Mouse (Mus musculus) hindbrain, embryonic 14.5 days (tissue): ENCODE results near the gene Dnajc5. TPM values are rescaled to one million over a fixed set of nuclear protein-coding genes. Genes with fewer than 3 reads are reported as not detected.

ENCODE experiments used
- ATAC-seq: fragments of 200-750 bp; cut with Nextera tagmentation; 2 replicates; pipeline ENCODE4 v1.8.0; 2017; ENCODE audit warnings: moderate number of reproducible peaks, mild to moderate bottlenecking, moderate TSS enrichment, moderate library complexity; ENCODE audit not compliant: low FRiP score
- DNase-seq: peaks from one replicate; pipeline ENCODE4 v3.0.0-alpha.2; 2015; ENCODE audit warnings: low spot score
- H3K27ac ChIP-seq: fragments of 300-500 bp; sonication (generic); 2 replicates; pipeline ENCODE4 v1.5.1; 2014; ENCODE audit warnings: mild to moderate bottlenecking, moderate library complexity
- H3K27me3 ChIP-seq: fragments of 300-500 bp; sonication (generic); 2 replicates; pipeline ENCODE4 v1.6.1; 2014; ENCODE audit warnings: mild to moderate bottlenecking, low read length, mixed read lengths; ENCODE audit not compliant: control insufficient read depth, insufficient read depth
- H3K36me3 ChIP-seq: fragments of 300-500 bp; sonication (generic); replicated peaks from 2 replicates; pipeline ENCODE4 v1.6.1; 2014; ENCODE audit not compliant: control insufficient read depth, insufficient read depth
- H3K4me1 ChIP-seq: fragments of 300-500 bp; sonication (generic); replicated peaks from 2 replicates; pipeline ENCODE4 v1.6.1; 2014; ENCODE audit warnings: antibody characterized with exemption, low read length, mixed read lengths; ENCODE audit not compliant: control insufficient read depth, insufficient read depth
- H3K4me2 ChIP-seq: fragments of 300-500 bp; sonication (generic); replicated peaks from 2 replicates; pipeline ENCODE4 v1.6.1; 2014; ENCODE audit warnings: mild to moderate bottlenecking, moderate library complexity
- H3K4me3 ChIP-seq: fragments of 300-500 bp; sonication (generic); replicated peaks from 2 replicates; pipeline ENCODE4 v1.5.1; 2014; ENCODE audit warnings: mild to moderate bottlenecking, low read length
- H3K9ac ChIP-seq: fragments of 300-500 bp; sonication (generic); 2 replicates; pipeline ENCODE4 v1.6.1; 2014
- H3K9me3 ChIP-seq: fragments of 300-500 bp; sonication (generic); 2 replicates; pipeline ENCODE4 v1.6.1; 2016; ENCODE audit warnings: low read length; ENCODE audit not compliant: control insufficient read depth
- WGBS: fragments of 180-500 bp; shearing (Covaris S2); extraction: QIAGEN DNeasy Blood & Tissue Kit; methylation state at CpG from one replicate; pipeline ENCODE4 v1.1.7; 2014; 5-methylcytosine and 5-hydroxymethylcytosine counted together
- polyA plus RNA-seq: library from polyadenylated mRNA; unstranded; fragments of >200 nt; fragmentation: Nextera tagmentation; extraction: Ambion mirVana; gene quantifications from 2 replicates; pipeline ENCODE4 v1.2.1, GENCODE M21; 2014

The Dnajc5 gene
- polyA plus RNA-seq, 1 experiment from 2014 or later = 234 TPM

DNA sequence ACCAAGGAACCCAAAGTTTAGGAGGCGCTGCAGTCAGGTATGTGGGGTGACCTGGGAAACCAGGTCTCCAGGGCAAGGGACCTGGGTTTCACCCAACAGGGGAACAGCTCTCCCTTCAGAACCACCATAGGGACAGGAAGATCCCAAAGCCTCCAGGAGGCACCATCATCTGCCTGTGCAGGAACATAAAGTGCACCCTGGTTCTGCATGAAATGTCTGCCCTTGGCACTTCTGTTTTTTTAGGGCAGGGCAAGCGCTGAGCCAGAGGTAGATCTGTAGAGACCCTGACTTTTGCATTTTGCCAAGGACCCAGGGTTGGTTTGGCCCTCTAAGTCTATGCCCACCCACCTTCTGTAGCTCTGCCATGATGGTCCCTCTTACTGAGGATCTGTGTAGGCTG lies 62.1 kb downstream of the Dnajc5 start:
- H3K9me3 ChIP-seq = no peaks in the 10 kb centered on the region
- H3K36me3 ChIP-seq = peaks cover 43% of the 10 kb centered on the region
- H3K27me3 ChIP-seq = no peaks in the 10 kb centered on the region
- DNase-seq (no peak), ATAC-seq (no peak)
- peak overlapping the region; percentile 84; the same call in 1 of the 2 replicates for H3K9ac ChIP-seq
- 77% methylated on average over 2 of the region's 2 CpGs for WGBS
- H3K27ac ChIP-seq = no peak overlapping the region
- peak overlapping the region; percentile 66; the same call in 1 of the 2 replicates for H3K4me3 ChIP-seq
- H3K4me2 ChIP-seq = peak overlapping the region; percentile 82
- peaks cover 20% of the 10 kb centered on the region for H3K4me1 ChIP-seq

DNA sequence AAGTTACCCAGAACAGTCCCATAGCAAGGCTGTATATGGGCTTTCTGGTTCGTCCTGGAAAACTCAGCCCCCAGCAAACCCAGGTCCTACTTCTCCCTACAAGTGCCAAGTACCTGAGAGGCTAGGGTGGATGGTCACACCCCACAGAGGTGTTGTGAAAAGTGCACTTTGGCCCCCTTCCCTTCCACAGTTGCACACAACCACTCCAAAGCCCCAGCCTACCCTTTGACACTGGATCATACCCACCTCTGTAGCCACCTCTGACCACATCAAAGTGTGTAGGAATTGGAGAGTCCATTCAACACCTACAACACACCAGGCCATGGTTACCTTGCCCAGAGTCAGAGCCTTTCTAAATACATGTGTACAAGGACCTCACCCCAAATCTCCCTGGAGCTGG lies 62.7 kb downstream of the Dnajc5 start:
- H3K36me3 ChIP-seq = peaks cover 49% of the 10 kb centered on the region
- 94% methylated on average over 1 of the region's 1 CpGs for WGBS
- no peak overlapping the region for H3K27ac ChIP-seq
- H3K4me3 ChIP-seq = no peak overlapping the region
- H3K27me3 ChIP-seq = no peaks in the 10 kb centered on the region
- H3K9ac ChIP-seq = no peak overlapping the region
- no peaks in the 10 kb centered on the region for H3K9me3 ChIP-seq
- ATAC-seq = no peak
- no peak for DNase-seq
- H3K4me1 ChIP-seq = peaks cover 17% of the 10 kb centered on the region
- H3K4me2 ChIP-seq = no peak overlapping the region

DNA sequence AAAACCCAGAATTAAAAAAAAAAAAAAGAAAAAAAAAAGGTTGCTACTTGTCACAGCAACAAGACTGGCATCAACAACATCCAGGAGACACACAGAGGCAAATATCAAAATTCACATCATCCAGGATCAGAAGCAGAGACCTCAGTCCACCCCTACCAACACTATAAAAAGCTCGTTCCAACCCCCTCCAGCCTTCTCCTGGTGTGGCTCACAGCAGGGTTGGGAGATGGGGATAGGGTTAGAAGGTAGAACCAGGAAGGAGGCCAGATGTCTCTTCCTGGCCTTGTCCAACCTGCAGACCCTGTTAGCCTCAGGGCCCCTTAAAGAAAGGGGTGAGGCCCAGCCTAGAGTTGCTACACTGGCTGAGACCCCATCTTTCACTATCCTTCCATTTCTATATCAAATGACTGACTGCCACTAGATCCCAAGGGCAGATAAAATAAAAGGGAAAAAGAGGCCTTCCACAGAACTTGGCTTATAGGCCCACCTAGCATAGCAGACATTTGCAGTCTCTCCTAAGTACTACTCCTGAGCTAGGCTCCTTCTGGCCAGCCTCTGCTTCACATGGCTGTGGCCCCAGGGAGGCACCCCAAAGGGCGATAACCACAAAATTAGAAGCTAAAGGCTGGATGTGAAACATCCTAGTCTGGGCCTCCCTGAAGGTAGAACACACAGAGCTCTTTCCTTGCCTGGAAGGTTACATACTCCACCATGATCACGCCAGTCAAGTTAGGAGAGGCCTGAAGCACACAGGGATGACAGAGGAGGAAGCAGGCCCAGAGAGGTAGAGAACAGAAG lies 63.4 kb downstream of the Dnajc5 start:
- WGBS = 90% methylated on average over 3 of the region's 3 CpGs

DNA sequence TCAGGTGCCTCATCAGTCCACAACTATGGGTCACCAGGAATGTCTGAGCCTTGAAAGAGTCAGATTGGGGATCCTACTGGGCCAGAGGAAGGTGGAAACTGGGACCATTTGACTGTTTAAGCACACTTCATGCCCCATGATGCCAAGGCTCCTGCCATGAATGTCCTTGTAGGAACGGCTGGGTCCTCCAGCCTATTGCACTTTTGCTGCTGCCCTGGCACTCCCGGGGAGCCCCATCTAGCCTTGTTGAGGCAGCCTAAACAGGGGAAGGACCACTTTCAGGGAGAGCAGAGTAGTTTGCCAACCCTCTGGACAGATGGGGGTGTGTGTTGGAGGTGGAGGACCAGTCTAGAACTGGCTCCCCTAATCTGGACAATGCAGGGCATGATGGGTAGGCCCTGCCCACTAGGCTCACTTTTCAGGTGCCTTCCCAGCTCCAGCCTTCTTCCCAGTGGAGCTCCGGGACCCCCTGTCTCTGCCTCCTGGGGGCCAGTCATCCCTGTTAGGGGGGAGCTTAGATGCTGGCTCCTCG lies 64.2 kb downstream of the Dnajc5 start, which contains the start of gene Uckl1:
Gene Uckl1 (minus strand): TSS at position 482 of the 532 bp plus-strand sequence.
- WGBS = 94% methylated on average over 4 of the region's 4 CpGs
- Histone ChIP-seq H3K27ac (no peak within 1 kb of the TSS), H3K4me2 (no peak within 1 kb of the TSS), H3K4me3 (no peak within 1 kb of the TSS), H3K36me3 (peaks cover 64% of the 10 kb centered on the region), H3K4me1 (peaks cover 13% of the 10 kb centered on the region), H3K27me3 (no peaks in the 10 kb centered on the region), H3K9ac (no peak within 1 kb of the TSS), H3K9me3 (no peaks in the 10 kb centered on the region)
- DNase-seq = no peak
- no peak for ATAC-seq

More for the DNA sequence above, 63.4 kb downstream of the Dnajc5 start:
- H3K36me3 ChIP-seq = peaks cover 56% of the 10 kb centered on the region
- H3K9ac ChIP-seq = no peak overlapping the region
- no peaks in the 10 kb centered on the region for H3K27me3 ChIP-seq
- no peaks in the 10 kb centered on the region for H3K9me3 ChIP-seq
- peaks cover 13% of the 10 kb centered on the region for H3K4me1 ChIP-seq
- no peak overlapping the region for H3K27ac ChIP-seq
- no peak overlapping the region for H3K4me3 ChIP-seq
- no peak overlapping the region for H3K4me2 ChIP-seq
- no peak for ATAC-seq
- DNase-seq = no peak

DNA sequence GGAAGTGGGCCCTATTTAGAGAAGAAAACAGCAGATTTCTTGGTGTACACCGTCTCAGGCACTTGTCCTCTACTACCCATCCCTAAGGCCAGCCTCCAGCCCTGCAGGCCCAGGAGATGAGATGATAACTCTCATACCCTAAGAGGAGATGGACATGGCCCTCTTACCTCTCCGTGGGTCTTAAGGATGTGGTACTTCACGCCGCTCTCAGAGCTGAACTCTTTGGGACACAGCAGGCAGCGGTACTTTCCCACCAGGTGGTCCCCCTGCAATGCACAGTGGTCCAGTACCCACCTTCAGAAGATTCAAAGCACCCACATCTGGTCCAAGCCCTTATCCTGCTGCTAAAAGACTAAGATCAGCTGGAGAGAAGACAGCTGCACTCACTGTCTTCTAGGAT lies 65.2 kb downstream of the Dnajc5 start:
- no peak overlapping the region for H3K9ac ChIP-seq
- DNase-seq (no peak), ATAC-seq (no peak)
- H3K9me3 ChIP-seq = no peaks in the 10 kb centered on the region
- H3K4me1 ChIP-seq = peaks cover 6% of the 10 kb centered on the region
- 95% methylated on average over 5 of the region's 5 CpGs for WGBS
- H3K27ac ChIP-seq = no peak overlapping the region
- H3K27me3 ChIP-seq = no peaks in the 10 kb centered on the region
- no peak overlapping the region for H3K4me3 ChIP-seq
- H3K4me2 ChIP-seq = no peak overlapping the region
- peaks cover 75% of the 10 kb centered on the region for H3K36me3 ChIP-seq

DNA sequence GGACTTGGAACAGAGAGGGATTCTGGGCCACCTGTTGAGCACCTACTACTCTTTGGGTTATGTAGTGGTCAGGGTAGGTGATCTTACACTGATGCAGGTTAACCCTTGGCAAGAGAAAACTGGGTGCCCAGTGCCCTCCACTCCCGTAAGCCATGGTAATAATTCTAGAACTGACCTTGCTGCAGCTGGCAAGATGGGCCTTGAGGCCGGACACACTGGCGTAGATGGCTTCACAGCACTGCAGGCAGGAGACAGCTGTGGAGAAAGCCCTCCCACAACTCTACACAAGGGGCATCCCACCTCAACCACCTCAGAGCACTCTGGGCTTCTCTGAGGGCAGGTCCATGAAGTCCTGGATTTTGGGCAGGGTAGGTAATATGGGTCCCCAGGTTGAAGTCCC lies 65.8 kb downstream of the Dnajc5 start:
- Histone ChIP-seq H3K4me2 (no peak overlapping the region), H3K9ac (no peak overlapping the region), H3K4me1 (peaks cover 9% of the 10 kb centered on the region), H3K36me3 (peaks cover 77% of the 10 kb centered on the region), H3K27ac (no peak overlapping the region), H3K27me3 (no peaks in the 10 kb centered on the region), H3K9me3 (no peaks in the 10 kb centered on the region), H3K4me3 (no peak overlapping the region)
- ATAC-seq (no peak), DNase-seq (no peak)
- 97% methylated on average over 3 of the region's 3 CpGs for WGBS

DNA sequence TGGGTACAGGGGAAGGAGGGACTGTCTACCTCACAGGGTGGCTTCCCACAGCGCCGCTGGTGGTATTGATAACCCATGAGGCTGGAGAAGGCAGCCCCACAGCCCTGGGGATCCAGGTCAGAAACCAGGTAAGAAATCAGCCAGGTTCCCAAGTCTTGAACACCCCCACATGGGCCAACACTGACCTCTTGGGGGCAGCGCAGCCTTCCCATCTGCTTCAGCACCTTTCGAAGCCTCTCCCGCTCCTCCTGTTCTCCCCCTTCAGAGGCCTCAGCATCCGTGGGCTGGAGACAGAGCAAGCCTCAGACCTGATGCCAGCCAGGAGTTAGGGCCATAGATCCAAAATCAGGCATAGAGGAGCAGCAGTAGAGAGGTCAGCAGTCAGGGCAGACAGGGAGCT lies 67.5 kb downstream of the Dnajc5 start:
- DNase-seq = no peak
- no peak overlapping the region for H3K4me2 ChIP-seq
- H3K27ac ChIP-seq = no peak overlapping the region
- H3K9me3 ChIP-seq = no peaks in the 10 kb centered on the region
- H3K27me3 ChIP-seq = no peaks in the 10 kb centered on the region
- no peak overlapping the region for H3K9ac ChIP-seq
- H3K4me3 ChIP-seq = no peak overlapping the region
- no peak for ATAC-seq
- WGBS = 89% methylated on average over 6 of the region's 6 CpGs
- peaks cover 76% of the 10 kb centered on the region for H3K36me3 ChIP-seq
- H3K4me1 ChIP-seq = peaks cover 12% of the 10 kb centered on the region

DNA sequence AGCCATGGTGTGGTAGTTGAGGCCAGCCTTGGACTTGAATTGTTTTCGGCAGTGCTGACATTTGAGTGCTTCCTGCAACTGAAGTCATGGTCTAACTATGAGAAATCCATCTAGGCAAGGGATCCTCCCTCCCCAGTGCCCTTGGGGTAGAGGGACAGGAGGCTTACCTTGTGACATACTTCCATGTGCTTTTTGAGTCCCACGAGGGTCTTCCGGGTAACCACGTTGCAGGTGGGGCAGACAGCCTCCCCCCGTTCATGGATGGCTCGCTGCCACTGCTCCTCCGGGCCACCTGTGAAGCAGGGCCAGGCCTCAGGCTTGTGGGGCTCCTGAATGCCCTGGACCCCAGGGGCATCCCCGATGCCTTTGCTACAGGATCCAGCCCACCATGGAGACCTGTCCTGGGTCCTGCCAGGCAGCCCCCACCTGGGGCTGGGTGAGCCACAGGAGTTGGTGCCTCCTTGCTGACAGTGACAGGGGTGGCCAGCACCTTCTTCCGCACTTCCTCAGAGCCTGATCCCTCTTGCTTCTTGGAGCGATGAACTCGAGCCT lies 68.0 kb downstream of the Dnajc5 start:
- Histone ChIP-seq H3K4me2 (no peak overlapping the region), H3K9ac (no peak overlapping the region), H3K36me3 (peaks cover 72% of the 10 kb centered on the region), H3K27me3 (no peaks in the 10 kb centered on the region), H3K4me1 (peaks cover 12% of the 10 kb centered on the region), H3K4me3 (no peak overlapping the region), H3K9me3 (no peaks in the 10 kb centered on the region), H3K27ac (no peak overlapping the region)
- ATAC-seq (no peak), DNase-seq (no peak)
- WGBS = 91% methylated on average over 11 of the region's 11 CpGs

DNA sequence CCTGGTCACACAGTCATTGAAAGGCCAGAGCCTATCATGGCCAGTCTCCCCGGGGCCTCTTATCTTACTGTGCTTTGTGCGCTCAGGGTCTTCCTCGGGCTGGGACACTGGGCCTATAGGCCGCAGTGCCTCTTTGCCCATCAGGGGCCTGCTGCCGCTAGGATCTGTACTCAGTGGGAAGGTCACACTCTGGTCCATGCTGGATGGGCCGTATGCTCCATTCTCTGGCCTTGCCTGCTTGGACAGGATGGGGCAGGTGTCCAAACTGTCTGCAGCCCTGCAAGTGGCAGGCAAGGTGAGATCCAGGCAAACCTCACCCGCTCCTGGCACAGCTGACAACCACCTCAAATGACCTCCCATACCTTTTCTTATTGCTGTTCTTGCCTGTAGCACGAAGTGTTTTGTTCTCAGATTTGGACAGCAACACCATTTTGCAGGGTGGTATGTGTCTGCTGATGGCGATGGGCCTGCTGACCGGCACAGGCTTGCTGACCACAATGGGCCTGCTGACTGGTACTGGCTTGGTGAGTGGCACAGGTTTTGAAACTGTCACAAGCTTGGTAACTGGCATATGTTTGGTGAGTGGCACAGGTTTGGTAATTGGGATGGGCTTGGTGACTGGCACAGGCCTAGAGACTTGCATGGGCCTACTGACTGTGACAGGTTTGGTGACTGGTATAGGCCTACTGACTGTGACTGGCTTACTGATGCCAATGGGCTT lies 68.9 kb downstream of the Dnajc5 start:
- 88% methylated on average over 10 of the region's 10 CpGs for WGBS

More for the DNA sequence above, 68.9 kb downstream of the Dnajc5 start:
- Histone ChIP-seq H3K27me3 (no peaks in the 10 kb centered on the region), H3K9me3 (no peaks in the 10 kb centered on the region), H3K36me3 (peaks cover 66% of the 10 kb centered on the region), H3K4me3 (no peak overlapping the region), H3K4me1 (peaks cover 12% of the 10 kb centered on the region), H3K4me2 (no peak overlapping the region), H3K9ac (no peak overlapping the region), H3K27ac (no peak overlapping the region)
- DNase-seq (no peak), ATAC-seq (no peak)
